Mouse (Mus musculus) embryonic facial prominence, embryonic 10.5 days (tissue): ENCODE data around the gene Gan. TPM values are rescaled to one million over a fixed set of nuclear protein-coding genes. Genes with fewer than 3 reads are reported as not detected.

ENCODE experiments used
- DNase-seq: peaks from one replicate; pipeline ENCODE4 v3.0.0-alpha.2; 2017; ENCODE audit warnings: low spot score
- H3K27ac ChIP-seq: fragments of 300-500 bp; sonication (generic); replicated peaks from 2 replicates; pipeline ENCODE4 v1.5.1; 2016; ENCODE audit warnings: mild to moderate bottlenecking
- H3K27me3 ChIP-seq: fragments of 300-500 bp; sonication (generic); replicated peaks from 2 replicates; pipeline ENCODE4 v1.6.1; 2016; ENCODE audit warnings: low read depth, mild to moderate bottlenecking; ENCODE audit not compliant: poor library complexity, severe bottlenecking
- H3K36me3 ChIP-seq: fragments of 300-500 bp; sonication (generic); replicated peaks from 2 replicates; pipeline ENCODE4 v1.6.1; 2016; ENCODE audit warnings: mild to moderate bottlenecking, moderate library complexity
- H3K4me1 ChIP-seq: fragments of 300-500 bp; sonication (generic); 2 replicates; pipeline ENCODE4 v1.6.1; 2016
- H3K4me3 ChIP-seq: fragments of 300-500 bp; sonication (generic); 2 replicates; pipeline ENCODE4 v1.5.1; 2016; ENCODE audit warnings: mild to moderate bottlenecking, moderate library complexity
- H3K9me3 ChIP-seq: fragments of 300-500 bp; sonication (generic); 2 replicates; pipeline ENCODE4 v1.6.1; 2016; ENCODE audit warnings: mild to moderate bottlenecking
- WGBS: fragments of 180-500 bp; shearing (Covaris S2); methylation state at CpG from one replicate; pipeline ENCODE4 v1.1.7; 2016; 5-methylcytosine and 5-hydroxymethylcytosine counted together
- polyA plus RNA-seq: library from polyadenylated mRNA; unstranded; fragments of >200 nt; fragmentation: Nextera tagmentation; extraction: Ambion mirVana; gene quantifications from 2 replicates; pipeline ENCODE4 v1.2.1, GENCODE M21; 2016

Gene Gan
- polyA plus RNA-seq, 1 experiment from 2014 or later, result 3.1 TPM

DNA sequence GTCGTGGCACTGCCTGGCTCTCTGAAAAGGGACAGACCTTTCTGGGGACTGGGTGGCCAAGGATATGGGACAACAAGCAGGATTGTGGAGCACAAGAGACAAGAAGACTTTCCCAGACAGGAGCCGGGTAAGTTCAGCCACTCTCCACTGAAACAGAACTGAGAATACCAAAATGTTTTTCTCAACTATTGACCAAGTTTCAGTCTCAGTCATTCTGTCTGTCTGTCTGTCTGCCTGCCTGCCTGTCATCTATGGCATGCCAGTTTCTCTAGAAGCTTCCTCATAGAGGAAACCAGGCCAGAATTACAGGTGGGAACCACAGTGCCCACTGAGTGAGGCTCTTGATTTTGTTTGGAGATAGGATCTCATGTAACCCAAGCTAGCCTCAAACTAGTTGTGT, 59.8 kb downstream of the Gan start:
- H3K27ac ChIP-seq, result no peak overlapping the region
- H3K4me3 ChIP-seq, result no peak overlapping the region
- WGBS, result 89% methylated on average over 2 of the region's 2 CpGs
- DNase-seq, result no peak
- H3K4me1 ChIP-seq, result no peaks in the 10 kb centered on the region
- peaks cover 11% of the 10 kb centered on the region for H3K36me3 ChIP-seq
- H3K27me3 ChIP-seq, result no peaks in the 10 kb centered on the region
- H3K9me3 ChIP-seq, result no peaks in the 10 kb centered on the region

DNA sequence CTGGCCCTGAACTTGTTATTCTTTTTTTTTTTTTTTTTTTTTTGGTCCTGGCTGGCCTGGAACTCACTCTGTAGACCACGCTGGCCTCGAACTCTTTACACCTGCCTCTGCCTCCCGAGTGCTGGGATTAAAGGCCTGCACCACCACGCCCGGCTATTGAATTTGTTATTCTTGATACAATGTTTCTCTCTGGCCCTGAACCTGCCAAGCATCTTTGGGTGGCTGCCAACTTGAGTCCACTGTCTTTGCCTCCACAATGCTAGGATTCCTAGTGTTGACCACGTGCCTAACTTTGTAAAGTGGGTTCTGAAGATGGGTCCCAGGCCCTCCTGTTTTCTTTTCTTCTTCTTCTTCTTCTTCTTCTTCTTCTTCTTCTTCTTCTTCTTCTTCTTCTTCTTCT, 64.5 kb downstream of the Gan start:
- WGBS, result 87% methylated on average over 6 of the region's 6 CpGs
- Histone ChIP-seq H3K27me3 (no peaks in the 10 kb centered on the region), H3K36me3 (no peaks in the 10 kb centered on the region), H3K27ac (no peak overlapping the region), H3K9me3 (no peaks in the 10 kb centered on the region), H3K4me3 (no peak overlapping the region), H3K4me1 (peaks cover 4% of the 10 kb centered on the region; the same call in 1 of the 2 replicates)
- no peak for DNase-seq

DNA sequence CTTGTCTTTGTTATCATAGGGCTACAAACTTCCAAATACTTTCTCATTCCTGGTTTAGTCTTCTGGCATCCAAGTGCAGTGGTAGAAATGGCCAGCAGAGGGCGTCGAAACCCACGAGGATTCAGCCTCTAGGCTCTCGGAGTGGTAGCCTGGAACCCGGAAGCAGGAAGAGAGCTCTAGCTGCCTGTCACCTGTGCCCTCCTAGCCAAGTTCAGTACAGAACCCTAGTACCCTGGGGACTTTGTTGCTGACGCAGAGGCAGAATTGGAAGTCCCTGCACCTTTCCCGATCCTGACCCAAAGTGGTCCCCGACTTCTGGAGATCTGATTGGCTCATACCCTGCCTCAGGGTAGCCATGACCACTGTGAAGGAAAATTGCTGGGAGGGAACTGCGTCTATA, 66.7 kb downstream of the Gan start:
- H3K4me1 ChIP-seq, result peaks cover 4% of the 10 kb centered on the region; the same call in 1 of the 2 replicates
- 16% methylated on average over 9 of the region's 9 CpGs for WGBS

DNA sequence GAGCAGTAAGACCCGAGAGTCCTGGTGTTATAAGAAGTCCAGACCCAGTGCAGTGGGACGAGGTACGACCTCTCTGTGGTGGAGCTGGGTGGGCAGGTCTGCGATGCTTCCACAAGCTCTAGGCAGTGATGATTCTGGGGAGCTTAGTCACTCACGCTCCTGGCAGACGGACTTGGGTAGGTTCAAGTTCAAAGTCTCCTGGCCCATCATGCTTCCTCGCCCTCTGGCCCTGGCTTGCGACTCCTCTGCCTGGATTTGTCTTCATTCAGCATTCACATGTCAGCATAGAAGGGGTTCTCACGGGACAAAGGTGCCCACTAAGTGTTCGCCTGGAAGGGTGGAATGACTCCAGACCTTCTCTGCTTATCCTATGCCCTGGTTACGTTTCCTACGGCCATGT, 68.4 kb downstream of the Gan start:
- H3K9me3 ChIP-seq, result no peaks in the 10 kb centered on the region
- 90% methylated on average over 12 of the region's 12 CpGs for WGBS
- no peak for DNase-seq

More for the DNA sequence above, 66.7 kb downstream of the Gan start:
- peak; percentile 86 for DNase-seq
- Histone ChIP-seq H3K36me3 (no peaks in the 10 kb centered on the region), H3K4me3 (peak overlapping the region; percentile 45), H3K9me3 (no peaks in the 10 kb centered on the region), H3K27me3 (no peaks in the 10 kb centered on the region), H3K27ac (no peak overlapping the region)

DNA sequence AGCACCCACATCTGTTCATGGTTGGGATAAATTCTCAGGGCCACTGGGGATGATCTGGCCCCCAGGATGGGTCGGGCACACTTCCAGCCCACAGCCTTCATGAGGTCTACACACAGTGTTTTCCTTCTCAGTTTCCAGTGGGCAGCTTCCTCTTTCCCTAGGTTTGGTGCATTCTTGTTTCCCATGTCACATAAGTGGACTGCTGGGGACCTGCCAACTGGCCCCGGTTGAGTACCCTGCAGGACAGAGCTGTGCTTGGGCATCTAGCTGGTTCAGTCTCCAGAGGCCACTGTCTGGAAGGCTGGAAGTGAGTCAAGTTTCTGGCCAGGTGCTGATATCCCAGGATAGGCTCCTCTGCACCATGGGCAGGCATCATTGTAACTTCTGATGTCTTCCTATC, 69.4 kb downstream of the Gan start:
- no peaks in the 10 kb centered on the region for H3K36me3 ChIP-seq
- no peak overlapping the region for H3K27ac ChIP-seq
- no peaks in the 10 kb centered on the region for H3K27me3 ChIP-seq
- no peak overlapping the region for H3K4me3 ChIP-seq
- H3K9me3 ChIP-seq, result no peaks in the 10 kb centered on the region
- DNase-seq, result no peak
- 86% methylated on average over 2 of the region's 2 CpGs for WGBS
- peaks cover 4% of the 10 kb centered on the region; the same call in 1 of the 2 replicates for H3K4me1 ChIP-seq

More for the DNA sequence above, 68.4 kb downstream of the Gan start:
- no peak overlapping the region for H3K4me3 ChIP-seq
- no peaks in the 10 kb centered on the region for H3K27me3 ChIP-seq
- peaks cover 4% of the 10 kb centered on the region; the same call in 1 of the 2 replicates for H3K4me1 ChIP-seq
- H3K27ac ChIP-seq, result no peak overlapping the region
- H3K36me3 ChIP-seq, result no peaks in the 10 kb centered on the region

DNA sequence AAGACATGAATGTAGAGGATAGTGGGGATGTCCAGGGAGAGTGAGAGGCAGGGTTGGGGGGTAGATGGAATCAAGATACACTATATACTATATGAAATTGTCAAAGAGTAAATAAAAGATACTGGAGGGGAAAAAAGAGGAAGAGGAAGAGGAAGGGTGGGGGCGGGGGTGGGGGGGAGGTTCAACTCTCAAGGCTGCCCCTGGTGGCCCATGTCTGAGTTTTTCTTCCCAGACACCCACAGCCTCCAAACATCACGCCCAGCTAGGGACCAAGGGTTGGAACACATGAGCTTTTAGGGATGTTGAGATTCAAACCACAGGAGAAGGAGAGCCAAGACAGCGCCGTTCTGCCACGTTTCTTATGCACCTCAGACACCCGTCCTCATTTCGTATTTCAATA, 75.3 kb downstream of the Gan start:
- H3K4me3 ChIP-seq, result no peak overlapping the region
- H3K4me1 ChIP-seq, result no peaks in the 10 kb centered on the region
- no peak for DNase-seq
- H3K27ac ChIP-seq, result no peak overlapping the region
- H3K27me3 ChIP-seq, result no peaks in the 10 kb centered on the region
- WGBS, result 84% methylated on average over 7 of the region's 7 CpGs
- no peaks in the 10 kb centered on the region for H3K36me3 ChIP-seq
- no peaks in the 10 kb centered on the region for H3K9me3 ChIP-seq

DNA sequence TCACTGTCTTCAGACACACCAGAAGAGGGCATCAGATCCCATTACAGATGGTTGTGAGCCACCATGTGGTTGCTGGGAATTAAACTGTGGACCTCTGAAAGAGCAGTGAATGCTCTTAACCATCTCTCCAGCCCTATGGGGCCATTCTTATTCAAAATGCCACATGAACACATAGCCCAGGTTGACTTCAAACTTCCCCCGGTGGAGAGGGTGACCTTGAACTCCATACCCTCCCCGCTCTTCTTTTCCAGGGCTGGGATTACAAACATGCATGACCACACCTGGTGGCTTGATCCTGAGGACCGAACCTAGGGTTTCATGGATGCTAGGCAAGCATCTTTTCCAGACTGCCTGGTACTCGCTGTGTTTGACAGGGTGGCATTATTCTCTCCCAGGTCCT, 78.6 kb downstream of the Gan start:
- H3K9me3 ChIP-seq, result no peaks in the 10 kb centered on the region
- DNase-seq, result no peak
- no peak overlapping the region for H3K27ac ChIP-seq
- peaks cover 7% of the 10 kb centered on the region for H3K4me1 ChIP-seq
- 92% methylated on average over 4 of the region's 4 CpGs for WGBS
- no peaks in the 10 kb centered on the region for H3K27me3 ChIP-seq
- H3K4me3 ChIP-seq, result no peak overlapping the region
- H3K36me3 ChIP-seq, result no peaks in the 10 kb centered on the region

DNA sequence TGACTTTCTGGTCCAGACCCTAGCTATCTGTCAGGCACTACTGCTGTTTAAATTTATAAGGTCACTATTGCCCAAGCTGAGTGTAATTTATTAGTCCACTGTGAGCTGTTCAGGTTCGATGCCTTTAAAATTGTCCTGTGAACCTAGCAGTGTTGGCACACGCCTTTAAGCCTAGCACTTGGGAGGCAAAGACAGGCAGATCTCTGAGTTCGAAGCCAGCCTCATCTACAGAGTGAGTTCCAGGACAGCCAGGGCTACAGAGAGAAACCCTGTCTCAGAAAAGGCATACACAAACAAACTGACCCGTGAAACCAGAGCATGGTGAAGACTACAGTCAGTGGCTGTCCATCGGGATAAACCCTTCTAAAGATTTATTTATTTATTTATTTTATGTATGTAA, 82.4 kb downstream of the Gan start:
- H3K4me3 ChIP-seq, result no peak overlapping the region
- peaks cover 12% of the 10 kb centered on the region for H3K4me1 ChIP-seq
- WGBS, result 86% methylated on average over 5 of the region's 5 CpGs

DNA sequence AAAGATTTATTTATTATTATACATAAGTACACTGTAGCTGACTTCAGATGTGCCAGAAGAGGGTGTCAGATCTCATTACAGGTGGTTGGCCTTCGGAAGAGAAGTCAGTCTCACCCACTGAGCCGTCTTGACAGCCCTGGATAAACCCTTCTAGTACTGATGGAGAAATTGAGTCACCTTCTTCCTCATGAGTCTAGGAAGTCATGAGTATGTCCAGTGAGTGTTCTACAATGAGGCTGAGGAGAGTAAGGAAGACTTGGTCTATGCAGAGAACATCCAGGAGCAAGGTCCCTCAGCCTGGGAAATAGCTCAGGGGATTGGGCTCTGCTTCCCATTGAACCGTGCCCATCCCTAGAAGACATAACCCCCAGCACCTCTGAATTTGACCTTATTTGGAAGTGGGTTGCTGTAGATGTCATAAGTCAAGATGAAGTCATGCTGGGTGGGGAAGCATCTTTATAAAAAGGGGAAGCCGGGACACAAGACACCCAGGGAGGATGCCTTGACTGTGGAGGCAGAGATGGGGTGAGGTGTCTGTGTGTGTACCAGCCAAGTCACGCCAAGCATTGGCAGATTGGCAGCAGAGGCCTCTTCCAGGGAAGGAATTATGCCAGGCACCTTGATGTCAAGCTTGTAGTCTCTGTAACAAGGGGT, 83.0 kb downstream of the Gan start:
- H3K4me3 ChIP-seq, result no peak overlapping the region
- no peaks in the 10 kb centered on the region for H3K9me3 ChIP-seq
- H3K36me3 ChIP-seq, result no peaks in the 10 kb centered on the region
- no peak overlapping the region for H3K27ac ChIP-seq
- H3K27me3 ChIP-seq, result no peaks in the 10 kb centered on the region
- H3K4me1 ChIP-seq, result peaks cover 12% of the 10 kb centered on the region
- no peak for DNase-seq
- WGBS, result 79% methylated on average over 5 of the region's 5 CpGs

More for the DNA sequence above, 82.4 kb downstream of the Gan start:
- Histone ChIP-seq H3K36me3 (no peaks in the 10 kb centered on the region), H3K27me3 (no peaks in the 10 kb centered on the region), H3K27ac (no peak overlapping the region), H3K9me3 (no peaks in the 10 kb centered on the region)
- DNase-seq, result no peak

DNA sequence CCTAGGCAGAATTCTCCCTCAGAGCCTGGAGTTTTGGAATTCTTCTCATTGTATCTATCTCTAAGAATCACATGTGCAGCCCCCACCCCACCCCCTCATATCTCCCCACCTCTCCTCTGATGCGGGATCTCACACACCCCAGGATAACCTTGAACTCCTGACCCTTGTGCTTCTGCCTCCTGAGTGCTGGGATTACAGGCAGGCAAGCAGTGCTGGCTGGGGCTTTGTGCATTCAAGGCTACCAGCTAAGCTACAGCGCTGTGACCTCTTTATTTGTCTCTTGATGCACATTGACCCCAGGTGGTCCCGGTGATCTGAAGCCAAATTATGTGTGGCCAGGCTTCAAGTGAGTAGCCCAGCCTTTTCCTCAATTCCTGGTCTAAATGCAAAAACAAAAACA, 83.9 kb downstream of the Gan start:
- Histone ChIP-seq H3K9me3 (no peaks in the 10 kb centered on the region), H3K4me3 (no peak overlapping the region), H3K4me1 (peaks cover 12% of the 10 kb centered on the region), H3K27ac (no peak overlapping the region), H3K27me3 (no peaks in the 10 kb centered on the region), H3K36me3 (no peaks in the 10 kb centered on the region)
- 37% methylated on average over 3 of the region's 3 CpGs for WGBS
- DNase-seq, result peak; percentile 25

DNA sequence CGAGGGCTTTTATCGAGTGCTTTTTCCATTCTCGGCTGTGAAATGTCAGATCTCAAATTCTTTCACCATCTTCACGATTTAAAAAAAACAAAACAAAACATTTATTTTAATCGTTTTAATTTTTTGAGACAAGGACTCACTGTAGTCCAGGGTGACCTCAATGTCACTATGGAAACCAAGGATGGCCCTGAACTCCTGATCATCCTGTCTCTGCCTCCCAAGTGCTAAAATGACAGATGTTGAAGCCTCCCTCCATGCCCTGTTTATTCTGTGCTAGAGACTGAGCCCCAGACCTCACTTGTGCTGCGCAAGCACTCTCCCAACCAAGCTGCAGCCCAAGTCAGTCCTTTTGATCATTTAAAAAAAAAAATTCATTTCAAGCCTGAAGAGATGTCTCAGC, 84.4 kb downstream of the Gan start:
- no peaks in the 10 kb centered on the region for H3K36me3 ChIP-seq
- H3K4me1 ChIP-seq, result peaks cover 12% of the 10 kb centered on the region
- no peaks in the 10 kb centered on the region for H3K27me3 ChIP-seq
- H3K27ac ChIP-seq, result no peak overlapping the region
- WGBS, result 80% methylated on average over 6 of the region's 6 CpGs
- H3K9me3 ChIP-seq, result no peaks in the 10 kb centered on the region
- H3K4me3 ChIP-seq, result no peak overlapping the region
- DNase-seq, result no peak

DNA sequence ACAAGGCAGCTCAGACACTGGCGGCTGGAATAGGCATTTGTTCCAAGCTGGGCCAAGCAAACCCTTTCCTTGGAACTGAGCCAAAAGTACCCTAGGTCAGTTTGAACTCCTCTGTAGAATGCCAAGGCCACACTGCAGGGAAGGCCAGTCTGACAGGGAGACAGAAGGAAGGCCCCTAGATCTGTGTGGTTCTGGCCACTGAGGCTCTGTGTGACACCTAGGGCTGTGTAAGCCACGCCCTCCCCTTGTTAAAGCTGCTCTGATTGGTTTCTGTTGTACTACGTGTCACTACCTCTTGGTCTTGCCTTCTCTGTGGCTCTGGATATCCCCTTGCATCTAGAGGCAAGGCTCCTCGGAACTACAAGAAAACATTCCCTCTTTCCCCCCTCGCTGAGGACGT, 86.7 kb downstream of the Gan start:
- H3K4me1 ChIP-seq, result peaks cover 12% of the 10 kb centered on the region
- no peak overlapping the region for H3K27ac ChIP-seq
- no peaks in the 10 kb centered on the region for H3K9me3 ChIP-seq
- no peaks in the 10 kb centered on the region for H3K27me3 ChIP-seq
- no peaks in the 10 kb centered on the region for H3K36me3 ChIP-seq
- no peak for DNase-seq
- WGBS, result 52% methylated on average over 6 of the region's 6 CpGs
- H3K4me3 ChIP-seq, result no peak overlapping the region

DNA sequence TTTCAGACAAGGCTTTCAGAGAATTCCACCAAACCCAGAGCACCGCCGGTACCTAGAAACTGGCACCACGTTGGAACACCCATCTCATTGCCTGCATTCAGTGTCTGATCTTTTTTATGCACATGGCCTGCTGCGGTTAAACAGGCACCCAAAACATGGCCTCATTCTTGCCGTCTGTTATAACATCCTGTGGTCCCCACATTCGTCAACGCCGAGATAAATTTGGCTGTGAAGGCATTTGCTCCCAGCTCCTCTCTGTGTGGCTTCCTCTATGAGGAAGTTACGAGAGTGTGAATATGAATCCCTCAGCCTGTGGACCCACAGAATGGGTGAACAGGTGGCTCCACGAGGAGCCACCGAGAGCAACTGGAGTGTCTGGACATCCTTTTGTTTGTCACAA, 90.4 kb downstream of the Gan start:
- no peak for DNase-seq
- Histone ChIP-seq H3K36me3 (no peaks in the 10 kb centered on the region), H3K9me3 (0 out of 2 replicates have a peak, but pooled peaks cover 4% of the 10 kb centered on the region), H3K4me1 (no peaks in the 10 kb centered on the region), H3K27me3 (no peaks in the 10 kb centered on the region), H3K4me3 (no peak overlapping the region), H3K27ac (no peak overlapping the region)
- WGBS, result 87% methylated on average over 11 of the region's 11 CpGs
